Comparison of ENCODE assay signal across 18 mouse cellular contexts in genomic region chr14:62867576-62867975, GRCm38 (mm10). TPM values are rescaled to one million over a fixed set of nuclear protein-coding genes. Genes with fewer than 3 reads are reported as not detected.
A peak's percentile ranks its signal among the peaks of the same experiment; 100 is the strongest.
DNase-seq lines count a peak whose midpoint lies in the region; ATAC-seq and TF ChIP-seq lines count a peak whose summit lies in the region.
"Had no signal": no experiment of that assay in that cellular context is flagged by ENCODE, and none has a peak within 500 bp of the region (broad histone marks: within the 10 kb centered on the region; RNA-seq: fewer than 3 reads in every experiment).

No protein-coding gene starts in this region.

- TF ChIP-seq CTCF in liver, postnatal 0 days (IDR thresholded peaks at IDR 0.05; ENCODE audit: low read depth), result no peak

- no peaks in the 10 kb centered on the region for H3K36me3 ChIP-seq in liver, postnatal 0 days (replicated peaks; ENCODE audit: insufficient read depth, low read length)
- H3K36me3 ChIP-seq in liver, embryonic 11.5 days (ENCODE audit: control insufficient read depth, insufficient read depth, low read length), result no peaks in the 10 kb centered on the region
- H3K36me3 ChIP-seq in limb, embryonic 10.5 days, result peaks cover 8% of the 10 kb centered on the region
- H3K36me3 ChIP-seq: hindbrain, embryonic 13.5 days; intestine, embryonic 15.5 days had no signal

- no peak overlapping the region; the same call in 1 of the 2 replicates for H3K27ac ChIP-seq in liver, postnatal 0 days (ENCODE audit: low read depth)
- no peak overlapping the region for H3K27ac ChIP-seq in liver, embryonic 11.5 days (ENCODE audit: low read depth, low read length)
- 0 out of 2 replicates have a peak overlapping the region, but pooled peaks have one; percentile 46 for H3K27ac ChIP-seq in limb, embryonic 10.5 days
- H3K27ac ChIP-seq: hindbrain, embryonic 13.5 days; intestine, embryonic 15.5 days; midbrain, embryonic 12.5 days; neural tube, embryonic 13.5 days had no signal

- no peak overlapping the region for H3K4me3 ChIP-seq in liver, postnatal 0 days (ENCODE audit: low read depth, low read length)
- H3K4me3 ChIP-seq in liver, embryonic 11.5 days (ENCODE audit: low read depth, low read length), result no peak overlapping the region
- H3K4me3 ChIP-seq in limb, embryonic 10.5 days, result no peak overlapping the region
- H3K4me3 ChIP-seq: hindbrain, embryonic 13.5 days; intestine, embryonic 15.5 days; midbrain, embryonic 12.5 days; neural tube, embryonic 13.5 days had no signal

- intact Hi-C loops in heart, postnatal 25 days (cut with DNase I), result no loop called here

- ATAC-seq in liver, postnatal 0 days, result no peak
- no peak for ATAC-seq in liver, embryonic 11.5 days (replicated peaks; ENCODE audit: low FRiP score)
- ATAC-seq: forebrain, embryonic 14.5 days; intestine, embryonic 15.5 days had no signal

- H3K9ac ChIP-seq in liver, postnatal 0 days (replicated peaks), result 0 out of 2 replicates have a peak overlapping the region, but pooled peaks have one; percentile 30
- no peak overlapping the region for H3K9ac ChIP-seq in liver, embryonic 11.5 days (ENCODE audit: low read depth, low read length)
- H3K9ac ChIP-seq: hindbrain, embryonic 13.5 days; intestine, embryonic 15.5 days; lung, embryonic 14.5 days; midbrain, embryonic 12.5 days; neural tube, embryonic 13.5 days had no signal

- no peaks in the 10 kb centered on the region for H3K9me3 ChIP-seq in liver, postnatal 0 days (ENCODE audit: low read length)
- no peaks in the 10 kb centered on the region for H3K9me3 ChIP-seq in liver, embryonic 11.5 days (ENCODE audit: control insufficient read depth, low read length)
- no peaks in the 10 kb centered on the region for H3K9me3 ChIP-seq in limb, embryonic 10.5 days (replicated peaks)
- H3K9me3 ChIP-seq: intestine, embryonic 15.5 days had no signal

- no peaks in the 10 kb centered on the region for H3K27me3 ChIP-seq in liver, postnatal 0 days (ENCODE audit: insufficient read depth, low read length)
- H3K27me3 ChIP-seq in liver, embryonic 11.5 days (replicated peaks; ENCODE audit: control insufficient read depth, insufficient read depth, low read length), result no peaks in the 10 kb centered on the region
- H3K27me3 ChIP-seq in limb, embryonic 10.5 days (ENCODE audit: low read depth, poor library complexity, severe bottlenecking), result no peaks in the 10 kb centered on the region
- H3K27me3 ChIP-seq: hindbrain, embryonic 13.5 days; intestine, embryonic 15.5 days; midbrain, embryonic 12.5 days; neural tube, embryonic 13.5 days had no signal

- TF ChIP-seq EP300 in liver, postnatal 0 days (IDR thresholded peaks at IDR 0.05; ENCODE audit: low read depth), result no peak

- H3K4me1 ChIP-seq in liver, postnatal 0 days (ENCODE audit: insufficient read depth), result peaks cover 33% of the 10 kb centered on the region
- H3K4me1 ChIP-seq in liver, embryonic 11.5 days (replicated peaks; ENCODE audit: control insufficient read depth, insufficient read depth, low read length), result no peaks in the 10 kb centered on the region
- peaks cover 13% of the 10 kb centered on the region for H3K4me1 ChIP-seq in limb, embryonic 10.5 days
- H3K4me1 ChIP-seq: intestine, embryonic 15.5 days had no signal

- 67% methylated on average over 1 of the region's 1 CpGs for WGBS in liver, postnatal 0 days (ENCODE audit: insufficient replicate concordance)
- 81% methylated on average over 1 of the region's 1 CpGs for WGBS in liver, embryonic 11.5 days
- 96% methylated on average over 1 of the region's 1 CpGs for WGBS in limb, embryonic 10.5 days

- DNase-seq in heart, adult 11 months, result peak; percentile 51
- DNase-seq in heart, postnatal 25 days (ENCODE audit: low spot score), result no peak
- no peak for DNase-seq in liver, postnatal 0 days
- no peak for DNase-seq in liver, embryonic 11.5 days (ENCODE audit: low spot score)
- peak; percentile 17 to 23 for DNase-seq in B cell, adult 2 months
- DNase-seq in limb, embryonic 10.5 days (ENCODE audit: low spot score), result no peak
- DNase-seq in retina, postnatal 1 day, result no peak
- DNase-seq: adrenal gland, adult 8-10 months; cerebellum, adult 9-11 months; gastrocnemius, postnatal 14 days; liver; lung, embryonic 14.5 days; thymus, postnatal 14 days had no signal

- no peak overlapping the region for H3K4me2 ChIP-seq in liver, postnatal 0 days (ENCODE audit: low read depth, low read length)
- H3K4me2 ChIP-seq in liver, embryonic 11.5 days, result no peak overlapping the region
- H3K4me2 ChIP-seq: hindbrain, embryonic 13.5 days; intestine, embryonic 15.5 days; lung, embryonic 14.5 days; midbrain, embryonic 12.5 days; neural tube, embryonic 13.5 days had no signal

RNA-seq across cellular contexts. Expression of gene Wdfy2, which starts 30.1 kb away (rescaled TPM):
- 1 to 10 TPM; 6.8 to 7.7 TPM for total RNA-seq in heart, postnatal 25 days (2021)
- 1.7 and 2.0 TPM in 2 replicates for polyA plus RNA-seq in liver, postnatal 0 days (2015; fragmentation: Nextera tagmentation; extraction: Ambion mirVana)
- 6.0 and 6.7 TPM in 2 replicates for polyA plus RNA-seq in liver, embryonic 11.5 days (2014; fragmentation: Nextera tagmentation; extraction: Ambion mirVana)
- polyA plus RNA-seq in limb, embryonic 10.5 days (2016; fragmentation: Nextera tagmentation; extraction: Ambion mirVana), result 11.9 and 12.7 TPM in 2 replicates

Comparison
In these comparisons a context has a peak if more than half of its experiments do, and no peak if none do; other contexts are left out.
1. DNase-seq: peak in heart, adult 11 months (single experiment) and B cell, adult 2 months (2 of 2); none in heart, postnatal 25 days (single experiment), liver, postnatal 0 days (single experiment), liver, embryonic 11.5 days (single experiment), limb, embryonic 10.5 days (single experiment) and retina, postnatal 1 day (single experiment).